Mouse (Mus musculus): ENCODE results near the gene Gm5862. TPM values are rescaled to one million over a fixed set of nuclear protein-coding genes. Genes with fewer than 3 reads are reported as not detected.
"Not testable (repeated sequence)": the region's sequence is repeated elsewhere in the genome, so short reads cannot be mapped to it uniquely, and the experiment has no call there.

Gm5862 gene
- polyA plus RNA-seq (2015; fragmentation: Nextera tagmentation; extraction: Ambion mirVana), result not detected in 2 replicates

DNA sequence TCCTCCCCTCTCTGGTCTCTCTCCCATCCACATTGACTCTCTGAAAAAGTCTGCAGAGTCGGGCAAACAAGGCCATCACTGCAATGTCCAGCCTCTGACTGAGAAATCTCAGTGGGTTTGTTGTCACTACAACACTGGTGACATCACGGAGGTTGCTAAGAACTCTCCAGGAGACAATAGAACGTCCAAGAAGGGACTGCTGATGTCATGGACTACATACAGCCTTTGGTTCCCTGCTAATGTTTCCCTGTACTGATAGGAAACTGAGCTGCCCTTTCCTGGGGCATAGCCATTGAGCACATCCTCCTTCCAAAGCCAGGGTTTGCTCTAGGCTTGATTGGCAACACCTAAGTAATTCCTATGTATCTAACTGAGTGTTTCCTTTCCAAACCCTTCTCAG lies at the start of gene Gm5862:
TSS of gene Gm5862 (minus strand) at position 101 of the 400 bp plus-strand sequence.
- H3K36me3 ChIP-seq (ENCODE audit: control insufficient read depth, insufficient read depth); H3K4me3 ChIP-seq (ENCODE audit: low read depth, low read length); H3K27me3 ChIP-seq (ENCODE audit: control insufficient read depth, insufficient read depth, low read depth, low read length); H3K9me3 ChIP-seq (replicated peaks; ENCODE audit: control insufficient read depth, low read length); H3K4me1 ChIP-seq (ENCODE audit: control insufficient read depth, low read depth, low read length); H3K4me2 ChIP-seq (ENCODE audit: low read depth, low read length); ATAC-seq (ENCODE audit: low read depth); H3K27ac ChIP-seq (ENCODE audit: low read length); H3K9ac ChIP-seq (ENCODE audit: low read depth, low read length): not testable (repeated sequence)
- WGBS (ENCODE audit: insufficient replicate concordance), result no CpG with 5 or more reads among the region's 3 CpGs

DNA sequence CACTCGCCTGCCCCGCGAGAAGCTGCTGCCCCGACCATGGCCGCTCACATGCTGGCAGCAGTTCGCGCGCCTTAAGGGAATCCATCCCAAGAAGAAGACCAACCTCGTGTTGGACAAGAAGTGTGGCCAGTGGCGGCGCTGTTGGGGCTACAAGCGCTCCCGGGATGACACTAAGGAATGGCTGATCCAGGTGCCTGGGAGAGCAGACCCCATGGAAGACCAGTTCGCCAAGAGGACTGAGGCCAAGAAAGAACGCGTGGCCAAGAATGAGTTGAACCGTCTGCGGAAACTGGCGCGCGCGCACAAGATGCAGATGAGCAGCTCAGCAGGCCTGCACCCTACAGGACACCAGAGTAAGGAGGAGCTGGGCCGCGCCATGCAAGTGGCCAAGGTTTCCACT lies 48.0 kb upstream of the Gm5862 start:
- Histone ChIP-seq H3K9ac (ENCODE audit: low read depth, low read length) (no peak overlapping the region), H3K27ac (ENCODE audit: low read length) (no peak overlapping the region), H3K36me3 (ENCODE audit: control insufficient read depth, insufficient read depth) (no peaks in the 10 kb centered on the region), H3K9me3 (replicated peaks; ENCODE audit: control insufficient read depth, low read length) (no peaks in the 10 kb centered on the region; the same call in none of the 2 replicates), H3K4me3 (ENCODE audit: low read depth, low read length) (no peak overlapping the region), H3K4me2 (ENCODE audit: low read depth, low read length) (no peak overlapping the region), H3K4me1 (ENCODE audit: control insufficient read depth, low read depth, low read length) (no peaks in the 10 kb centered on the region), H3K27me3 (ENCODE audit: control insufficient read depth, insufficient read depth, low read depth, low read length) (no peaks in the 10 kb centered on the region)
- no peak for ATAC-seq (ENCODE audit: low read depth)
- WGBS (ENCODE audit: insufficient replicate concordance), result 74% methylated on average over 24 of the region's 24 CpGs

DNA sequence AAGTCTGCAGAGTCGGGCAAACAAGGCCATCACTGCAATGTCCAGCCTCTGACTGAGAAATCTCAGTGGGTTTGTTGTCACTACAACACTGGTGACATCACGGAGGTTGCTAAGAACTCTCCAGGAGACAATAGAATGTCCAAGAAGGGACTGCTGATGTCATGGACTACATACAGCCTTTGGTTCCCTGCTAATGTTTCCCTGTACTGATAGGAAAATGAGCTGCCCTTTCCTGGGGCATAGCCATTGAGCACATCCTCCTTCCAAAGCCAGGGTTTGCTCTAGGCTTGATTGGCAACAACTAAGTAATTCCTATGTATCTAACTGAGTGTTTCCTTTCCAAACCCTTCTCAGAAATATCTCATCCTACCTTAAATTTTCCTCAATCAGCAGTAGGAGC lies 35.8 kb upstream of the Gm5862 start, which contains the start of gene Gm7347:
TSS of gene Gm7347 (minus strand) at position 101 of the 400 bp plus-strand sequence.
- no CpG with 5 or more reads among the region's 2 CpGs for WGBS (ENCODE audit: insufficient replicate concordance)
- ATAC-seq (ENCODE audit: low read depth); H3K36me3 ChIP-seq (ENCODE audit: control insufficient read depth, insufficient read depth); H3K27me3 ChIP-seq (ENCODE audit: control insufficient read depth, insufficient read depth, low read depth, low read length); H3K4me2 ChIP-seq (ENCODE audit: low read depth, low read length); H3K9ac ChIP-seq (ENCODE audit: low read depth, low read length); H3K4me3 ChIP-seq (ENCODE audit: low read depth, low read length); H3K9me3 ChIP-seq (replicated peaks; ENCODE audit: control insufficient read depth, low read length); H3K4me1 ChIP-seq (ENCODE audit: control insufficient read depth, low read depth, low read length); H3K27ac ChIP-seq (ENCODE audit: low read length): not testable (repeated sequence)

DNA sequence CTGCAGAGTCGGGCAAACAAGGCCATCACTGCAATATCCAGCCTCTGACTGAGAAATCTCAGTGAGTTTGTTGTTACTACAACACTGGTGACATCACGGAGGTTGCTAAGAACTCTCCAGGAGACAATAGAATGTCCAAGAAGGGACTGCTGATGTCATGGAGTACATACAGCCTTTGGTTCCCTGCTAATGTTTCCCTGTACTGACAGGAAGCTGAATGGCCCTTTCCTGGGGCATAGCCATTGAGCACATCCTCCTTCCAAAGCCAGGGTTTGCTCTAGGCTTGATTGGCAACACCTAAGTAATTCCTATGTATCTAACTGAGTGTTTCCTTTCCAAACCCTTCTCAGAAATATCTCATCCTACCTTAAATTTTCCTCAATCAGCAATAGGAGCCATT lies 16.7 kb upstream of the Gm5862 start, which contains the start of gene Speer4a:
TSS of gene Speer4a (minus strand) at position 101 of the 400 bp plus-strand sequence.
- H3K27me3 ChIP-seq (ENCODE audit: control insufficient read depth, insufficient read depth, low read depth, low read length); H3K4me3 ChIP-seq (ENCODE audit: low read depth, low read length); H3K36me3 ChIP-seq (ENCODE audit: control insufficient read depth, insufficient read depth); H3K9ac ChIP-seq (ENCODE audit: low read depth, low read length); H3K4me1 ChIP-seq (ENCODE audit: control insufficient read depth, low read depth, low read length); ATAC-seq (ENCODE audit: low read depth); H3K27ac ChIP-seq (ENCODE audit: low read length); H3K9me3 ChIP-seq (replicated peaks; ENCODE audit: control insufficient read depth, low read length); H3K4me2 ChIP-seq (ENCODE audit: low read depth, low read length): not testable (repeated sequence)
- 35% methylated on average over 2 of the region's 2 CpGs for WGBS (ENCODE audit: insufficient replicate concordance)

DNA sequence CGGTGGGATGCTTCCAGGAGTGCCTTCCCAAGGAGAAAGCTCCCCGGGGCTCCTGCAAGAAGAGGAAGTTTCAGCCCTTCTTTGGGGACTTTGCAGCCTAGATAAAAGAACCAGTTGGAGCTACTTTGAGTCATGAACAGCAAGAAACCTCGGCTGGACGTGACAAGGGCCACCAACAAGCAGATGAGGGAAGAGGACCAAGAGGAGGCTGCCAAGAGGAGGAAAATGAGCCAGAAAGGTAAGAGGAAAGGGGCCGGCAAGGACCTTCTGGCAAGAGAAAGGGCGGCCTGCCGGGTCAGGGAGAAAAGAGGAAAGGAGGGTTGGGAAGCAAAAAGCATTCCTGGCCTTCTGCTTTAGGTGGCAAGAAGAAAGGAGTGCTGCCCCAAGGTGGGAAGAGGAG lies 15.0 kb downstream of the Gm5862 start:
- not testable (repeated sequence) for ATAC-seq (ENCODE audit: low read depth); H3K27ac ChIP-seq (ENCODE audit: low read length); H3K27me3 ChIP-seq (ENCODE audit: control insufficient read depth, insufficient read depth, low read depth, low read length); H3K36me3 ChIP-seq (ENCODE audit: control insufficient read depth, insufficient read depth); H3K9me3 ChIP-seq (replicated peaks; ENCODE audit: control insufficient read depth, low read length); H3K4me2 ChIP-seq (ENCODE audit: low read depth, low read length); H3K4me1 ChIP-seq (ENCODE audit: control insufficient read depth, low read depth, low read length); H3K9ac ChIP-seq (ENCODE audit: low read depth, low read length); H3K4me3 ChIP-seq (ENCODE audit: low read depth, low read length)
- WGBS (ENCODE audit: insufficient replicate concordance), result 51% methylated on average over 6 of the region's 7 CpGs

DNA sequence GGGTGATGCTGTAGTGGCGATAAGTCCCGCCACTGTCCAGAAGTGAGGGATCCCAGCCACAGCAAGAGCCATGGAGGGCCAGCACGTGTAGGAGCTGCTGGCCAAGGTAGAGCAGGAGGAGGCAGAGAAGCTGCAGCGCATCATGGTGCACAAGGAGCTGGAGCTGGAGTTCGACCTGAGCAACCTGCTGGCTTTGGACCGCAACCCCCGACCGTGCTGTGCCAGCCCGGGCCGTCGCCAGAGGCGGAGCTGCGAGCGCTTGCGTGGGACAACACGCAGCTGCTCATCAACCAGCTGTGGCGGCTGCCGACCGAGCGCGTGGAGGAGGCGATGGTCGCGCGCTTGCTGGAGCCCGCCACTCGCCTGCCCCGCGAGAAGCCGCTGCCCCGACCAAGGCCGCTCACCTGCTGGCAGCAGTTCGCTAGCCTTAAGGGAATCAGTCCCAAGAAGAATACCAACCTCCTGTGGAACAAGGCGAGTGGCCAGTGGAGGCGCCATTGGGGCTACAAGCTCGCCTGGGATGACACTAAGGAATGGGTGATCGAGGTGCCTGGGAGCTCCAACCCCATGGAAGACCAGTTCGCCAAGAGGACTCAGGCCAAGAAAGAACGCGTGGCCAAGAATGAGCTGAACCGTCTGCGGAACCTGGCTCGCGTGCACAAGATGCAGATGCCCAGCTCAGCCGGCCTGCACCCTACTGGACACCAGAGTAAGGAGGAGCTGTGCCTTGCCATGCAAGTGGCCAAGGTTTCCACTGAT lies 15.6 kb downstream of the Gm5862 start:
- not testable (repeated sequence) for H3K9me3 ChIP-seq (replicated peaks; ENCODE audit: control insufficient read depth, low read length); H3K4me1 ChIP-seq (ENCODE audit: control insufficient read depth, low read depth, low read length); H3K9ac ChIP-seq (ENCODE audit: low read depth, low read length); H3K27ac ChIP-seq (ENCODE audit: low read length); H3K36me3 ChIP-seq (ENCODE audit: control insufficient read depth, insufficient read depth); H3K27me3 ChIP-seq (ENCODE audit: control insufficient read depth, insufficient read depth, low read depth, low read length)
- 0 out of 2 replicates have a peak, but pooled peaks have one; percentile 24 for ATAC-seq (ENCODE audit: low read depth)
- WGBS (ENCODE audit: insufficient replicate concordance), result 17% methylated on average over 37 of the region's 45 CpGs
- H3K4me2 ChIP-seq (ENCODE audit: low read depth, low read length), result 0 out of 2 replicates have a peak overlapping the region, but pooled peaks have one; percentile 27
- 0 out of 2 replicates have a peak overlapping the region, but pooled peaks have one; percentile 17 for H3K4me3 ChIP-seq (ENCODE audit: low read depth, low read length)

DNA sequence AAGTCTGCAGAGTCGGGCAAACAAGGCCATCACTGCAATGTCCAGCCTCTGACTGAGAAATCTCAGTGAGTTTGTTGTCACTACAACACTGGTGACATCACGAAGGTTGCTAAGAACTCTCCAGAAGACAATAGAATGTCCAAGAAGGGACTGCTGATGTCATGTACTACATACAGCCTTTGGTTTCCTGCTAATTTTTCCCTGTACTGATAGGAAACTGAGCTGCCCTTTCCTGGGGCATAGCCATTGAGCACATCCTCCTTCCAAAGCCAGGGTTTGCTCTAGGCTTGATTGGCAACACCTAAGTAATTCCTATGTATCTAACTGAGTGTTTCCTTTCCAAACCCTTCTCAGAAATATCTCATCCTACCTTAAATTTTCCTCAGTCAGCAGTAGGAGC lies 18.0 kb downstream of the Gm5862 start, which contains the start of gene Gm1979:
TSS of gene Gm1979 (minus strand) at position 101 of the 400 bp plus-strand sequence.
- not testable (repeated sequence) for H3K9me3 ChIP-seq (replicated peaks; ENCODE audit: control insufficient read depth, low read length); H3K36me3 ChIP-seq (ENCODE audit: control insufficient read depth, insufficient read depth); H3K4me1 ChIP-seq (ENCODE audit: control insufficient read depth, low read depth, low read length); H3K9ac ChIP-seq (ENCODE audit: low read depth, low read length); H3K27ac ChIP-seq (ENCODE audit: low read length); H3K4me3 ChIP-seq (ENCODE audit: low read depth, low read length); H3K4me2 ChIP-seq (ENCODE audit: low read depth, low read length); ATAC-seq (ENCODE audit: low read depth); H3K27me3 ChIP-seq (ENCODE audit: control insufficient read depth, insufficient read depth, low read depth, low read length)
- WGBS (ENCODE audit: insufficient replicate concordance), result 58% methylated on average over 1 of the region's 2 CpGs

DNA sequence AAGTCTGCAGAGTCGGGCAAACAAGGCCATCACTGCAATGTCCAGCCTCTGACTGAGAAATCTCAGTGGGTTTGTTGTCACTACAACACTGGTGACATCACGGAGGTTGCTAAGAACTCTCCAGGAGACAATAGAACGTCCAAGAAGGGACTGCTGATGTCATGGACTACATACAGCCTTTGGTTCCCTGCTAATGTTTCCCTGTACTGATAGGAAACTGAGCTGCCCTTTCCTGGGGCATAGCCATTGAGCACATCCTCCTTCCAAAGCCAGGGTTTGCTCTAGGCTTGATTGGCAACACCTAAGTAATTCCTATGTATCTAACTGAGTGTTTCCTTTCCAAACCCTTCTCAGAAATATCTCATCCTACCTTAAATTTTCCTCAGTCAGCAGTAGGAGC lies 34.2 kb downstream of the Gm5862 start, which contains the start of gene Gm21698:
TSS of gene Gm21698 (minus strand) at position 101 of the 400 bp plus-strand sequence.
- not testable (repeated sequence) for H3K9ac ChIP-seq (ENCODE audit: low read depth, low read length); H3K27me3 ChIP-seq (ENCODE audit: control insufficient read depth, insufficient read depth, low read depth, low read length); ATAC-seq (ENCODE audit: low read depth); H3K27ac ChIP-seq (ENCODE audit: low read length); H3K4me2 ChIP-seq (ENCODE audit: low read depth, low read length); H3K4me3 ChIP-seq (ENCODE audit: low read depth, low read length); H3K9me3 ChIP-seq (replicated peaks; ENCODE audit: control insufficient read depth, low read length); H3K36me3 ChIP-seq (ENCODE audit: control insufficient read depth, insufficient read depth); H3K4me1 ChIP-seq (ENCODE audit: control insufficient read depth, low read depth, low read length)
- WGBS (ENCODE audit: insufficient replicate concordance), result no CpG with 5 or more reads among the region's 3 CpGs

DNA sequence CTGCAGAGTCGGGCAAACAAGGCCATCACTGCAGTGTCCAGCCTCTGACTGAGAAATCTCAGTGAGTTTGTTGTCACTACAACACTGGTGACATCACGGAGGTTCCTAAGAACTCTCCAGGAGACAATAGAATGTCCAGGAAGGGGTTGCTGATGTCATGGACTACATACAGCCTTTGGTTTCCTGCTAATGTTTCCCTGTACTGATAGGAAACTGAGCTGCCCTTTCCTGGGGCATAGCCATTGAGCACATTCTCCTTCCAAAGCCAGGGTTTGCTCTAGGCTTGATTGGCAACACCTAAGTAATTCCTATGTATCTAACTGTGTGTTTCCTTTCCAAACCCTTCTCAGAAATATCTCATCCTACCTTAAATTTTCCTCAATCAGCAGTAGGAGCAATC lies 50.2 kb downstream of the Gm5862 start, which contains the start of gene Gm21680:
TSS of gene Gm21680 (minus strand) at position 101 of the 400 bp plus-strand sequence.
- not testable (repeated sequence) for H3K4me2 ChIP-seq (ENCODE audit: low read depth, low read length); H3K4me1 ChIP-seq (ENCODE audit: control insufficient read depth, low read depth, low read length); H3K9me3 ChIP-seq (replicated peaks; ENCODE audit: control insufficient read depth, low read length); H3K27ac ChIP-seq (ENCODE audit: low read length); H3K9ac ChIP-seq (ENCODE audit: low read depth, low read length); H3K4me3 ChIP-seq (ENCODE audit: low read depth, low read length); H3K36me3 ChIP-seq (ENCODE audit: control insufficient read depth, insufficient read depth); H3K27me3 ChIP-seq (ENCODE audit: control insufficient read depth, insufficient read depth, low read depth, low read length); ATAC-seq (ENCODE audit: low read depth)
- no CpG with 5 or more reads among the region's 2 CpGs for WGBS (ENCODE audit: insufficient replicate concordance)
